Mouse (Mus musculus) megakaryocyte-erythroid progenitor cell, adult 5-6 weeks (primary cell): ENCODE measurements around the gene Prph. TPM values are rescaled to one million over a fixed set of nuclear protein-coding genes. Genes with fewer than 3 reads are reported as not detected.

Experiments used
- ATAC-seq: replicated peaks from 2 replicates; pipeline ENCODE4 v1.8.0; 2016; ENCODE audit warnings: mild to moderate bottlenecking, inconsistent platforms; ENCODE audit not compliant: severe bottlenecking, poor library complexity, low FRiP score, low TSS enrichment
- total RNA-seq, 2 experiments: library from RNA; stranded (forward) in 1 of 2; stranded (reverse) in 1 of 2; fragments of 200-1000, 215-1000 nt in 1 of 2; fragments of >200 nt in 1 of 2; fragmentation: Nextera tagmentation in 1 of 2; gene quantifications; 2 replicates each; pipeline ENCODE4 v1.2.3; 2014 to 2017

The Prph gene
- total RNA-seq, 2 experiments from 2014 or later, result not detected

GRCm38 (mm10) chr15:99093291-99094258 lies 38.6 kb downstream of the Prph start:
- ATAC-seq, result no peak

GRCm38 (mm10) chr15:99094631-99095270 lies 39.8 kb downstream of the Prph start:
- ATAC-seq, result no peak

GRCm38 (mm10) chr15:99095356-99095755 lies 40.4 kb downstream of the Prph start:
- ATAC-seq, result no peak

- ATAC-seq, result no peak
These were observed 41.3 kb downstream of the Prph start for GRCm38 (mm10) chr15:99096061-99096793.

- ATAC-seq, result no peak
These were observed 42.0 kb downstream of the Prph start for GRCm38 (mm10) chr15:99096831-99097500.

- no peak for ATAC-seq
These were observed 43.0 kb downstream of the Prph start for GRCm38 (mm10) chr15:99097840-99098492.

- ATAC-seq, result no peak
These were observed 43.5 kb downstream of the Prph start for GRCm38 (mm10) chr15:99098493-99098861.

- ATAC-seq, result peak; percentile 71
These were observed 44.2 kb downstream of the Prph start for GRCm38 (mm10) chr15:99099139-99099556.

- ATAC-seq, result no peak
These were observed 45.0 kb downstream of the Prph start for GRCm38 (mm10) chr15:99099984-99100383.

GRCm38 (mm10) chr15:99105238-99105637 lies 50.3 kb downstream of the Prph start:
- no peak for ATAC-seq

GRCm38 (mm10) chr15:99107866-99108265 lies 52.9 kb downstream of the Prph start:
- no peak for ATAC-seq

Other genes starting within 250 kb of the Prph start
- gene Ddn, start 245.7 kb upstream of the Prph start, total RNA-seq (2014; fragmentation: Nextera tagmentation), result not detected in 2 replicates
- 0.08 TPM in 1 of 2 replicates, not detected in the other for gene Ddn, start 245.7 kb upstream of the Prph start, total RNA-seq (2017)
- gene Prkag1, start 223.7 kb upstream of the Prph start, total RNA-seq (2014; fragmentation: Nextera tagmentation), result 61.3 and 121 TPM in 2 replicates
- gene Prkag1, start 223.7 kb upstream of the Prph start, total RNA-seq (2017), result 120 and 143 TPM in 2 replicates
- 55.2 and 72.7 TPM in 2 replicates for gene Kmt2d, start 184.0 kb upstream of the Prph start, total RNA-seq (2014; fragmentation: Nextera tagmentation)
- 27.5 and 31.8 TPM in 2 replicates for gene Kmt2d, start 184.0 kb upstream of the Prph start, total RNA-seq (2017)
- 17.4 and 25.2 TPM in 2 replicates for gene Rhebl1, start 160.6 kb upstream of the Prph start, total RNA-seq (2014; fragmentation: Nextera tagmentation)
- 4.3 and 9.4 TPM in 2 replicates for gene Rhebl1, start 160.6 kb upstream of the Prph start, total RNA-seq (2017)
- not detected in 2 replicates for gene Dhh, start 156.6 kb upstream of the Prph start, total RNA-seq (2014; fragmentation: Nextera tagmentation)
- gene Dhh, start 156.6 kb upstream of the Prph start, total RNA-seq (2017), result not detected in 2 replicates
- 8.7 and 14.5 TPM in 2 replicates for gene Lmbr1l, start 136.9 kb upstream of the Prph start, total RNA-seq (2014; fragmentation: Nextera tagmentation)
- 5.7 and 12.0 TPM in 2 replicates for gene Lmbr1l, start 136.9 kb upstream of the Prph start, total RNA-seq (2017)
- gene Tuba1b, start 120.6 kb upstream of the Prph start, total RNA-seq (2014; fragmentation: Nextera tagmentation), result 2,322 and 3,225 TPM in 2 replicates
- 801 and 969 TPM in 2 replicates for gene Tuba1b, start 120.6 kb upstream of the Prph start, total RNA-seq (2017)
- gene Gm49450, start 101.6 kb upstream of the Prph start, total RNA-seq (2014; fragmentation: Nextera tagmentation), result not detected in 2 replicates
- not detected in 2 replicates for gene Gm49450, start 101.6 kb upstream of the Prph start, total RNA-seq (2017)
- 4.5 and 10.2 TPM in 2 replicates for gene Tuba1a, start 101.5 kb upstream of the Prph start, total RNA-seq (2014; fragmentation: Nextera tagmentation)
- 9.7 and 16.0 TPM in 2 replicates for gene Tuba1a, start 101.5 kb upstream of the Prph start, total RNA-seq (2017)
- gene Tuba1c, start 25.3 kb upstream of the Prph start, total RNA-seq (2014; fragmentation: Nextera tagmentation), result 85.6 and 109 TPM in 2 replicates
- 34.5 and 41.4 TPM in 2 replicates for gene Tuba1c, start 25.3 kb upstream of the Prph start, total RNA-seq (2017)
- 25.0 and 40.8 TPM in 2 replicates for gene Troap, start 19.4 kb downstream of the Prph start, total RNA-seq (2014; fragmentation: Nextera tagmentation)
- gene Troap, start 19.4 kb downstream of the Prph start, total RNA-seq (2017), result 6.6 and 37.9 TPM in 2 replicates
- gene C1ql4, start 32.6 kb downstream of the Prph start, total RNA-seq (2014; fragmentation: Nextera tagmentation), result not detected in 2 replicates
- gene C1ql4, start 32.6 kb downstream of the Prph start, total RNA-seq (2017), result not detected in 2 replicates
- not detected in 2 replicates for gene Dnajc22, start 38.0 kb downstream of the Prph start, total RNA-seq (2014; fragmentation: Nextera tagmentation)
- gene Dnajc22, start 38.0 kb downstream of the Prph start, total RNA-seq (2017), result not detected in 2 replicates
- not detected in 2 replicates for gene Spats2, start 70.7 kb downstream of the Prph start, total RNA-seq (2014; fragmentation: Nextera tagmentation)
- 0.61 TPM in 1 of 2 replicates, not detected in the other for gene Spats2, start 70.7 kb downstream of the Prph start, total RNA-seq (2017)
- not detected in 2 replicates for gene Kcnh3, start 169.7 kb downstream of the Prph start, total RNA-seq (2014; fragmentation: Nextera tagmentation)
- gene Kcnh3, start 169.7 kb downstream of the Prph start, total RNA-seq (2017), result not detected in 2 replicates
- gene Mcrs1, start 196.8 kb downstream of the Prph start, total RNA-seq (2014; fragmentation: Nextera tagmentation), result 59.7 and 60.4 TPM in 2 replicates
- gene Mcrs1, start 196.8 kb downstream of the Prph start, total RNA-seq (2017), result 23.4 and 35.3 TPM in 2 replicates
- 26.2 and 41.2 TPM in 2 replicates for gene Prpf40b, start 239.9 kb downstream of the Prph start, total RNA-seq (2014; fragmentation: Nextera tagmentation)
- 1.4 and 3.5 TPM in 2 replicates for gene Prpf40b, start 239.9 kb downstream of the Prph start, total RNA-seq (2017)
- not detected in 2 replicates for gene Fam186b, start 240.7 kb downstream of the Prph start, total RNA-seq (2014; fragmentation: Nextera tagmentation)
- not detected in 2 replicates for gene Fam186b, start 240.7 kb downstream of the Prph start, total RNA-seq (2017)